Mouse (Mus musculus): ENCODE measurements around the gene Cygb.
A peak's percentile ranks its signal among the peaks of the same experiment; 100 is the strongest.
"Not testable (repeated sequence)": the region's sequence is repeated elsewhere in the genome, so short reads cannot be mapped to it uniquely, and the experiment has no call there.

Gene Cygb

DNA sequence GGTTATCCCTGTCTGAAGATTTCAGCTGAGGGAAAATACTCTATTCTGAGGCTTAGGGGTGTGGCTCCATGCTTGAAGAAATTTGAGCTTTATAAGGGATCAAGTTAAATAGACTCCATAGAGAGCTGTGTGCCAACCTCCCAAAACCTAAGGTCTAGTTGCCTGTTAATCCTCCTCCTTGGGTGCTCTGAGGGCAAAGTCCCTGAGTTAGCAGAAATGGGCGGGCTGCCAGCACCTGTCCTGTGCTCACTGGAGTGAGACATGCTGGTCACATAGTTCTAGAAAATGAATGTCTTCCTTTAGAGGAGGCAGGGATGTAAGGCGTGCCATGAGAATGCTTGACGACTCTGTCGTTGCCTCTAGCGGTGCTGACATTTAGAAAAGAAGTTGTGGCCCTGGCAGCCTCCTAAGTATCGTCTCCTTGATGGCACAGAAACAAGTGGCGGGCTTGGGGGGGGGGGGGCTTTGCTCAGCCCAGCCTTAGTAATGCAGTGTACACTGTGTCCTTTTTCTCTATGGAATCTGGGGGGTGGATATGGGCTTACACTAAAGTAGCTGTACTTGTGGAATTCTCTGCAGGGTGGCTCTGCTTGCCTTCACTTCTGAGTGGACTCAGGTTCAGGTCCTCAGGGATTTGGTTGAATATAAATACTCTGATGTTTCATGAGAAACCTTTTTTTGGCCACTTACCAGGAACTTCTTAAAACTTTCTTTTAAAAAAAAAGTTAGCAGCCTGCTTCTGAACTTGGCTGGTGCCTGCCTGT lies 20.7 kb upstream of the Cygb start:
- DNase-seq (ENCODE audit: low spot score) = no peak

DNA sequence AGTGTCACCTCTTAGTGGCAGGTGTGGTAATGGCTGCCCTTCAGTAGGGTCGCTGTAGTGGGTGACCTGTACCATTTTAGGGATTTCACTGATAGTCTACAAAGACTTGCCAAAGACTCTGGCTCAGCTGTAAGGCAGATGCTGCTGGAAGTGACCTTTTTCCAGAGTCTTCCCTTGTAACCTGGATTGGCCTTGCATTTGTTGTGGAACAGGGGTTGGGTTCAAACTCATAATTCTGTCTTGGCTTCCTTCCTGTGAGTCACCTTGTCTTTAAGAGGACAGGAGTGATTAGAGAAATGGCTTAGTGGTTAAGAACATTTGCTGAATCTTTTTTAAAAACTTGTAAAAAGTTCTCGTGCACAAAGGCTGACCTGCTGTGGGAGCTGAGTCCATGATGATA lies 19.3 kb upstream of the Cygb start:
- no peak for DNase-seq (ENCODE audit: low spot score)

DNA sequence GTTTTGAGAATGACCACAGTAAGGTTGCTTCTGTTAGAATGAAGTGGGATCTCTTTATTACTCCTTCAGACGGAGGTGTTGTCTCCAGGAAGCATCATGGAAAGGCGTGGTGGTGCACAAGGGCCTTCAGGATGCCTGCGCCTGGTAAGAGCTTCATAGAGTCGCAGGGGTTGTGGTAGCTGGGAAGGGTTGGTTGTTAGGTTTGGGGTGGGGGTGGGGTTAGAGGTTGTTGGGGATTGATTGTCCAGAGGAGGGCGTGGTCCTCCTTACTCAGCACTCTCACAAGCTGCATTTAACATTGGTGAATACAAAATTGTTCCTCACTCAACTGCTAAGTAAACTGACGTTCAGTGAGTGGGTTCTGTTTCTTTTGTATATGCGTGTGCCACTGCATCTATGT lies 18.5 kb upstream of the Cygb start:
- DNase-seq (ENCODE audit: low spot score) = no peak

DNA sequence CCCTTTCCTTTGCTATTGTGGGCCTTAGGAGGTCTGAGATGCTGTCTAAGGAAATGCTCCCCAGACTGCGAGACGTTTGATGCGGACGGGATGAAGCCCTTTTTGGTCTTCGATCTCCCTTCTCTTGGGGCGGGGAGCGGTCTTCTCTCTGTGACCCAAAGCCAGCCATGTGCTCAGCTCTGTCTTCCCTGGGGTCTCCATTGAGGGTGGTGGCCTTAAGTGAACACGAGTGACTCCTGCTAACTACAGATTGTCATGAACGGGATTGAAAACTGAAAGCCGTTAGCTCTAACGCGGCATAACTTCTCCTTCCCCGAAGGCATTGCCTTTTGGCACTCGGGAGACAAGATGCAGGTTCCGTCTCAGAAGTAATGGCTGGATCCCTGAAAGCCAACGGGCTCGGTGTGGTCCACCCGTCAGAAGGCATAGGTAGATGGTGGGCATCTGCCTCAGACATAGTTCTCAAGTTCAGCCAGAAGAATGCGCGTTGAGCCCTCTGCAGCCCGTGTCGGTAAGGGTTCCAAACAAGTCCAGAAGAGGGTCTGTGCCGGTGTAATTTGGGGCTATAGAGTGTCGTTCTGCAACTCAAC lies 17.8 kb upstream of the Cygb start:
- no peak for DNase-seq (ENCODE audit: low spot score)

DNA sequence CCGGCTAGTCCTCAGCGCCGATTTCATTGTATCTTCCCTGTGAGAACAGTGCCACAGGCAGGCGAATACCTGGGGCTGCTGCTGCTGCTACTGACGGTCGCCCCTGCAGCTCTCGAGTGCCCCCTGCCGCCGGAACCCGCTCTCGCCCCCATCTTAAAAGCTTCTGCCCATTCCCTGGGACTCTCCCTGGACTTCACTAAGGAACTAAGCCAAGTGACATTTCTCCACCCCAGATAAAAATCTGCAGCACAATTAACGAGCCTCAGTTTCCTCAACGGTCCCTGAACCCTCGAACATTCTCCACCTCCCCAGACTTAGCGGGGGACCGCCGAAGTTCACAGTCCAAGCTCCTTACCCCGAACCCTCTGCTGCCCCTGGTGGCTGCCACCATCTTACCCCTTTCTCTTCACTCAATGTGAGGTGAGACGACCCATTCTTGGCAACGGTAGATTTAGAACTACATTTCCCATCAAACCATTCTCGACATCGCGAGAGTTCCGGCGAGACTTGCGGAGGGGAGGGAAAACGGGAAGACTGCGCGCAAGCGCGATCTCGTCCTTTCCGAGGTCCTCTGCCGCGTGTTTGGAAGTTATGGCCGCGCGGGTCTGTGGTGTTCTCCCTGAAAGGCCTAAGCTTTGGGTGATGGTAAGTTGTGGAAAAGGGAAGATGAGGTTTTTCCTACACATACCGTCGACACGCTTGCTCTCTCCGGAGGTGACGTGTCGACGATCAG lies 17.2 kb upstream of the Cygb start:
- DNase-seq (ENCODE audit: low spot score) = peak; percentile 98

DNA sequence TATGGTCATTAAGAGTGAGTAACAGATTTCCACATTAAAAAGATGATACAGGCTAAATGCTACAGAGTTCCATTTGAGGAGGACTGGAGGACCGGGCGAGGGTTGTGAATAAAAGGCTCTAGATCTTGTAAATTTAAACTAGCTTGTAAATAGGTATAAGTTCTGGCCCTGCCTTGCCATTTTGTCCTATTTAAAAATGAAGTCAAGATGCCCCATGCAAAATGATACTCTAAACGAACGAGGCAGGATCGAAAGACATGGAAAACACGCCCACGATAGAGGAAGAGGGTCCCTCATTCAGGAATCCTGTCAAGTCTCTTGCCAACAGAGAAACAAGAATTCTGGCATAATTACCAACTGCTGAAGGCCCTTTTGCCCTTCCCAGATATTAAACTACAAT lies 16.3 kb upstream of the Cygb start:
- no peak for DNase-seq (ENCODE audit: low spot score)

DNA sequence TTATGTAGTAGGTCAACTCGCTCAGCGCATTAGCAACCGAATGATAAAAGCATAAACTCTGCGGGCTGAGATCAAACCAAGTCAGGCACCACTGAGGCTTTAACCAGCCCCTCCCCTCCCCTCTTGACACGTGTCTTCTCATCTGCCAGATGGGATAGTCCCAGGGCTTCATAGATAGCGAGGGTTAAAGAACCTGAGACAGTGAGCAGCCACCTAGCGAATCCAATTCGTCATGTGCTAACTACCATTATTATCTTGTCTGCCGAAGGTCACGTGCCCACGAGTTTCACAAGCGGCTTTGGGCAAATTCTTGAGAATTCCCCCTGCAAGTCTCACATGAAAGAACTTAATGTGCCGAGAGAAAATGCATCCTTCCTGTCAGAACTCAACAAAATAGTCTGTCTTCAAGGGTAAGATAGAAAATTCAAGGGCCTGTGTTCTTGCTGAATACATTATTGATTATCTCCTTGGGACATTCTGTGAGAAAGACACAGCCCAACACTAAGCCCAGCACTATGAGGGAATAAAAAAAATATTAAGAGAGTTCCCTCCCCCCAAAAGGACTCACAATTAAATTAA lies 15.8 kb upstream of the Cygb start:
- DNase-seq (ENCODE audit: low spot score) = no peak

DNA sequence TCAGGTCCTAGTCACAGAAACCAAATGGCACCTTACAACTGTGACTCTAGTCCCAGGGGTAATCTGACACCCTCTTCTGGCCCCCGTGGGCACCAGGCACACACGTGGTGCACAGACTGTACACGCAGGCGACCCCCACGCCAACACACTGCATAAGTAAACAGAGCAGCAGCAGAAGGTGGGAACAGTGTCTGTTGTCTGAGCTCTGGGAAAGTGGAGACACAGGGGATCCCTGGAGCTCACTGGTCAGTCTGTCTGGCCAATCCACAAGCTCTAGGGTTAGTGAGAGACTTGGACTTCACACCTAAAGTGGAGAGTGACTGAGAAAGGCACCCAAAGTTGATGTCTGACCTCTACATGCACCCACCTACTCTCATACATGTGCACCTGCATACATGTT lies 15.2 kb upstream of the Cygb start:
- DNase-seq (ENCODE audit: low spot score) = no peak

DNA sequence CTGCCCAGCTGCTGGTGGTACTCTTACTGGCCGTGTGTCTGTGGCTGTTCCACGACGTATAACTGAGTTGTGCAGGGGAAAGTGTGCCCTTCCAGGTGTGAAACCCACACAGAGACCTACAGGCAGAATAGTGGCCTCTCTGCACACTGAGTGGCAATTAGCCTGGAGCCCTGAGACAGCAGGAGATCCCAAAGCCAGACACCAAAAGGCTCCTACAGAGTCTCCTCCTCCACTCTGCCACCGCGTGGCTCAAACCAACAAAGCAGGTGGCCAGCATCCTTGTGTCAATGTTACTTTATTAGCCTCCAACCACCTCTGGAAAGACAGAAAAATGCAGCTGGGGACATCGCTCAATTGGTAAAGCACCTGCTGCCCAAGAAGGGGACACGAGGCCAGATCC lies 14.7 kb upstream of the Cygb start:
- no peak for DNase-seq (ENCODE audit: low spot score)

DNA sequence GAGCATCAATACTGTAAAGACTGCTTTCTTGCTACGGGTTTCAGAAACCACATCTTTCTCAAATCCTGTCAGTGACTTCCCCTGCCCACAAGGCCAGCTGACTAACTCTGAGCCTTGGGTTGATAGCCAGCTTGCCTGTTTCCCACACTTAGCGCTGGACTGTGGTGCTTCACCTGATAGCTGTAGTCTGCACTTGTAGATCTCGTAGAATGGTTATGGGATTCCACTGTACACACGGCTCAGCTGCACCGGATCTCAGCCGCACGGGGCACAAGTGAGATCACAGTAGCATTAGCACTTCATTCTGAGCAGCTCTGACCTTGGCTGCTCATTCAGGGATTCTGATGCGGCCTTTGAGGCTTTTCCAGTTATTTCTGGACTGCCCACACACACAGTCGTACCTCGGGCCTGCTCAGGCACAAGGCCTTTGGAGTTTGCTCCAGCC lies 14.3 kb upstream of the Cygb start:
- DNase-seq (ENCODE audit: low spot score) = no peak

DNA sequence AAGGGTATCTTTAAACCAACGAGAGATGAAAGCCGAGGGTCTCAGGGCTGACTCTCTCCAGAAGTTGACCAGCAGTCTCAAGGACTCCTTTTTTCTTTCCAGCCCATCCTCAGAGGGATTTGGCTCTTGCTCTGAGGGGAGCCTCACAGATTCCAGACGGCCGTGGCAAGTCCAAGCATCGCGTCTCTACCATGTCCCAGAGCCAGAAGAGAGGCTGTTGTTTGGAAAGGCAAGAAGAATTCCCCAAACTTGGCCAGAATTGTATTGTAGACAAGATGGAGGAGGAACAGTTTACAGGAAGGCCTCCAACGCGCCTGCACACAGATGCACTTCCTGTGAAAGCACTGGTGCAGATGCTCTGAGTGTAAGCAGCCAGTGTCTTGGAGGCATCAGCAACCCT lies 13.8 kb upstream of the Cygb start:
- no peak for DNase-seq (ENCODE audit: low spot score)

DNA sequence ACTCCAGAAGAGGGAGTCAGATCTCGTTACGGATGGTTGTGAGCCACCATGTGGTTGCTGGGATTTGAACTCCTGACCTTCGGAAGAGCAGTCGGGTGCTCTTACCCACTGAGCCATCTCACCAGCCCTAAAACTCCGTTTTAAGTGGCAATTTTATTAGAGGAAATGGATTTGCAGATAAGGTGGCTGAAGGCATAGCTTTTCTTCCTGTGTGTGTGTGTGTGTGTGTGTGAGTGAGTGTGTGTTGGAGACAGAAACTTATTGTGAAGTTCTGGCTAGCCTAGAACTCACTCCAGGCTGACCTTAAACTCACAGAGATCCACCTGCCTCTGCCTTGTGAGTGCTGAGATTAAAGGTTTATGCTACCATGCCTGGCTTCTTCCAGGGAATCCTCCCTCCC lies 12.9 kb upstream of the Cygb start:
- not testable (repeated sequence) for DNase-seq (ENCODE audit: low spot score)

DNA sequence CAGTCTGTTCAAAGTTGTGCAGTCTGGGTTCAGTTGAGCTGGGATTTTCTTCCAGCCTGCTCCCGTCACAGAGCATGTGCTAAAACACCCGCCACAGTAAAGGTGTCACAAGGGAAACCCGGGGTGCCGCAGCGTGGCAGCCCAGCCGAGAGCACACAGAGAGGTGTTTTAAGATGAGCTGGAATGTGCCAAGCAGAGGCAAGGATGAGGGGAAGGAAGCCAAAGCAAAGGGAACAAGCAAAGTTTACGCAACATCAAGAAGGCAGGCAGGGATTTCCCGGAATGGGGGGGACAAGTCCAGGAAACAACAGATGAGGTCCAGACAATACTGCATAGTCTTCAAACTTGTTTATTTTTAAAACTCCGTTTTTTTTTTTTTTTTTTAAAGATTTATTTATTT lies 12.5 kb upstream of the Cygb start:
- no peak for DNase-seq (ENCODE audit: low spot score)

DNA sequence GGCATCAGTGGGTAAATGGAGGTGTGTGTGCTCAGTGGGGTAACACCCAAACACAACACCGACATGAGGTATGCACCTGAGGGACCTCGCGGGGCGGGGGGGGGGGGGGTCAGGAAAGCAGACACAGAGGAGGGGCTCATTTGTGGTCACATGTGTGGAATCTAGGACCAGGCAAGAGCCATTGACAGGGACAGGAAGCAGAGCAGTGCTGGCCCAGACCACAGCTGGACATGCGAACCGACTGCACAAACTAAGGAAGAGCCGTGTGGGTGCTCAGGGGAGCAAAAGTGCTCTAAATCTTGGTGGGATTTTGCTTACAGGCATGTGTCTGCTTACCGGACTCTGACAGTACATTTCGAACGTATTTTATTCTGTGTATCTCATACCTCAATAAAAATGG lies 11.2 kb upstream of the Cygb start:
- DNase-seq (ENCODE audit: low spot score) = no peak

DNA sequence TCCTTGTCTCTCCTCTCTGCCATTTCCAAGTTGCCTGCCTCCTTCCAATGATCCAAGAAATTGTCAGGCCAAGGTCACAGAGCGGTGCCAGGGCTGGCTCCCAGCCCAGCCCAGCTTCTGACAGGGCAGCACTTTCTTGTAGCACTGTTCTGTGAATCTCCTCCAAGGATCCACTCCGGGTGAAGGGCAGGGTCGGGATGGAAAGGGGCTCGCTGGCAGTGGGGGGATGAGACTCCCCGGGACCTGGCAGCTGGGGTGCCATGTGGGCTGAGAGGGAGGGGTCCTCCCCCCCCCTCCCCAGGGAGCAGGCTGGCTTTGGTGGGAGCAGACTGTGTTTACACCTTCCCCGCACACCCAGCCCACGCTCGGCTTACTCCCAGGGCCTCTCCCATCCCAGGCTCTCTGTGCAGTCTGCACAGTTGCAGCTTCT lies 7.8 kb upstream of the Cygb start:
- no peak for DNase-seq (ENCODE audit: low spot score)

DNA sequence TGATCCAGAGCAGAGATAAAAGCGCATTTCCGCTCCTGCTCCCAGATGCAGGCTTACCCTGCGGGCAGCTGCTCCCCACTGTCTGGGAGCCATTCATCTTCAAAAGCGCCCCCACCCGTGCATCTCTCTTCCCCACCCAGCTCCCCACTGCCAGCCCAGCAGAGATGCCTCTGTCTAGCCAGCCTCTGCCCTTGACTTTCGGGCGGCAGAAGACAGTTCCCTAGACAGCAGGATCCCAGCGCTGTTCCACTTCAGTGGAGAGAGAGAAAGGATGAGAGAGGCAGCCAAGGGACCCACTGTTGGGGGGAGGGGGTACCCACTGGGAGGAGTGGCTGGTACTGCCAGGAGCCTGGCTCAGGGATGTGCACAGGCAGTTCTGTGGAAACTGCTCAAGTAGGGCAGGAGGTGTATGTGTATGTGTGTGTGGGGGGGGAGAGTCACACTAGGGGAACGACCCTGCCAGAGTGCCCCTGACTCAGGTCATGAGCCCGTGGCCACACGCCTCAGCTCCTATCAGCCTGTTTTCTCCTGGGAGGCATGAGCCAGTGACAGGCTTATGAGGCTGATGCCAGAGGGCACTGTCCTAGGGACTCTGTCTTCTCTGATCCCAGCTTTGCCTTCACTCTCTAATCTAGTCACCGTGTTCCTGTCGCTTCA lies 7.3 kb upstream of the Cygb start:
- peak; percentile 78 for DNase-seq (ENCODE audit: low spot score)

DNA sequence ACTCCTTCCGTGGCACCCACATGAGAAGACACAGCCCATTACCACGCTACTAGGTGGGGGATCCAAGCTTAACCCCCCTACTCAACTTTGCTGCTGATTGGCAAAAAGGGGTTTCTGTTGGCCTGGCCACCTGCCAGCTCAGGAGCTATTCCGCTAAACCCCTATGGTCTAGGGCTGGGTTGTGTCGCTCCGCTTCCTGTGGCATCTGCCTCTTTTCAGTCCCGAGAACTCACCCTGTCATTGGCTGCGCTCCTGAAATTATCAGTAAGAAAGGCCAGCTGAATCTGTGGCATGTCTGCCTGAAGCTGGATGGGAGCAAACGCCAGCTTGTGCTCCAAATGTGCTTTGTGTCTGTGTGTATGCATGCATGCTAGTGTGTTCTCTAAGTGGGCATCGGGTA lies 6.1 kb upstream of the Cygb start:
- no peak for DNase-seq (ENCODE audit: low spot score)

DNA sequence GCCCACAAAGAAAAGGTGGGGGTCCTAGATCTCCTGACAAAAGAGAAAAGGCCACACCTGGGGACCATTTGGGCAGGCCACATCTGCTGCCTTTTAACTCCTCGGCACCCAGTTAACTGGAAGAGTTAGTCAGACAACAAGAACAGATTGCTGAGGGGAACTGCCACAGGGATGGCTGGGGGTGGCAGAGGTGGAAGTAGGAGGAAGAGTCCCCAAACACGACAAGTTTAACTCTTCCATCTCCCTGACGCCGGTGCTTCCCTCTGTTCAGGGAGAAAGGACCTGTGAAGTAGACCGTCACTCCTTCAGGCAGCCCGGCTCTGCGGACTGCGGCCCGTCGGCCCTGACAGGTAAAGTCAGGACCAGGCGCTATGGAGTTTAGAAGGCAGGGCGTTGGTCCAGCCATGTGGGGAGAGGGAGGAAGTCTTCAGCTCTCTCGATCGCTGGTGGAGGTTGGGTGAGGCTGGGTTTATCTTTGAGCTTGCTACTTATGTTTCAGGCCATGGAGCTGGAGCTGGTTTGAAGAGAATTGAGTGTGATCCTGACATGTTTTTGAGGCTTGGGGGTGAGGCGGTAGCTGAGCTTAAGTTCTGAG lies 5.0 kb upstream of the Cygb start:
- DNase-seq (ENCODE audit: low spot score) = no peak

DNA sequence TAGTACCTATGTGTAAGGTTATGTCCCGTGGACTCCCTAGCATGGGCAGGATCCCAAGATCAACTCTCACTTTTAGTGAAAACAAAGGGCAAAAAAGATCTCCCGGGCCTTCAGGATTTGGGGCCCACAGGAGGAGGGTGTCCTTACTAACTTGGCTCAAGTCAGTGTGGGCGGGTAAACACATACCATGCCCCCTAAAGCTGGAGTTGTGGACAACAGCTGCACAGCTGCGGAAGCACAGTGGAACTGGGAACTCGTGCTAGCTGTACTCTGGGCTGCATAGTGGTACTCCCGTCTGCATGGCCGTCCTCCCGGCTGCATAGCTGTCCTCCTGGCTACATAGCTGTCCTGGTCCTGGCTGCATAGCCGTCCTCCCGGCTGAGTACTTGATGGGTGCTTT lies 4.1 kb upstream of the Cygb start:
- no peak for DNase-seq (ENCODE audit: low spot score)

DNA sequence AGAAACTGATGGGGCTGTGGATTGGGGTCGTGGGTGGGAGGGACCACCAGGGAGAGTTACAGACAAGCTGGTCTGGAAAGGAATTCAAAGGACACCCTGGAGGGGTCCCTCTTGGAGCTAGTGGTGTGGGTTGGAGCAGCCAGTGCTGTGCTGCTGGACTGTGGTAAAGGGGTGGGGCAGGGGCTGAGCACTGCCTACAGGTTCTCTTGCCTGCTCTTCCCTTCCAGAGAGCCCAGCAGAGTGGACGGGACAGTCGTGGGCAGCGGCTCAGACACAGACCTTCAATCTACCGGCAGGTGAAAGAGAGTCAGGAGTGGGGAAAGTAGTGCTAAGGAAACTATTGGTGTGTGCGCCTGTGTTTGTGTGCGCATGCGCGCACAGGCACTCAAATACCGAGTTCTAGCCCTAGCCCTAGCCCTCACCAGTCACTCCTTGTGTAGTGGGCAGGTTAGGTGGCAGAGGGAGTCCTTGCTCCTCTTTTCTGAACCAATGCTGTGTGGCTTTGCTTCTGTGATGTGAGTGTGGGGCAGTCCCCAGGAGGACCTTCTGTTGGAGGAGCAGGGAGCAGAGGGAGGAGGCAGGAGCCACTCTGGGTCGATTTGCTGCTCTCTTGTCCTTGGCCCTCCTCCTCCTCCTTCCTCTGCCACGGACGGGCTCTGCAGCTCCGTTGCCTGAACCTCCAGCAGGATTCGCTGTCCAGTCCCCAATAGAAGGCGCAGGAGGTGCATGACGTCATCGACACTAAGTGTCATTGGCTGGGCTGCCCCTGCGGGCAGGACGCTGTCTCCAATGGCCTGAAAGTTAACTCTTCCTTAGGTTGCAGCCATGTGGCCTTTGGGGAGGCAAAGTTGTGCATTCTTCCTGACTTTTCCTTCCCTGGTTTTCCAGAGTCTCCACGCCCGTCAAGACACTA lies 3.5 kb upstream of the Cygb start:
- DNase-seq (ENCODE audit: low spot score) = peak; percentile 95

Measured in retina, embryonic 14.5 days (tissue).